Mouse (Mus musculus) gastrocnemius, adult 18-20 months (tissue): ENCODE measurements at regions not wholly inside any gene's neighbourhood (a gene's known extent, or its start where the extent isn't known, plus 50 kb on each side); places are given as distances from the start of the nearest gene placed in this dataset.

Source experiments
- DNase-seq: peaks from one replicate; pipeline ENCODE4 v3.0.0; 2021; ENCODE audit warnings: low spot score

DNA sequence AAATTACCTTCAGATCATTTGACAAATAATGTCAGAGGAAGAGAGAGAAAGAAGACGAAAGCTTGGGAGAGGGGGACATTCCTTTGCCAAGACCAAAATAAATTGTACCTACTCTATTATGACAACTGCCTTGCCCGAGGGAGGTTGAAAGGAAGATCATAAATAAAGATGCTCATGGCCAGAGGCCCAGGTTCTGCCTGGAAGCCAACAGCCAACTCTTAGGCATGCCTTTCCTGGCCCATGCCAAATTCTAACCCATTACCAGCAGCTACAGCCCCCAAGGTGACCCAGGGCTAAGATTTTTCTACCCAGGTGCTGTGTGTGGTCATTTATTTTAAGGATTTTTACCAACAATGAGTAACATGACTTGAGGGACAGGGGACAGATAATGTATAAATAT is 54.9 kb downstream of the Cbln1 start:
- DNase-seq = no peak

DNA sequence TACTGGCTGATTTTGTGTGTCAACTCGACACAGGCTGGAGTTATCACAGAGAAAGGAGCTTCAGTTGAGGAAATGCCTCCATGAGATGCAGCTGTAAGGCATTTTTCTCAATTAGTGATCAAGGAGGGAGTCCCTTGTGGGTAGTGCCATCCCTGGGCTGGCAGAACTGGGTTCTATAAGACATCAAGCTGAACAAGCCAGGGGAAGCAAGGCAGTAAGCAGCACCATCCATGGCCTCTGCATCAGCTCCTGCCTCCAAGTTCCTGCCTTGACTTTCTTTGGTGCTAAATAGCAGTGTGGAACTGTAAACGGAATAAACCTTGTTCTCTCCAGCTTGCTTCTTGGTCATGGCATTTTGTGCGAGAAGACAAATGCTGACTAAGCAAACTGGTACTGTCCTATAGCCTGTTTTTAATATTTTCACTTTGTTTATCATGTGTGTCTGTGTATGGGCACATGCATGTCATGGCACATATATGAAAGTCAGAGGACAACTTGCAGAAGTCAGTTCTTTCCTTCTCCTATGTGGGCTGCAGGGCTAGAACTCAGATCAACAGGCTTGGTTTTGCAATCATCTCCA is 57.3 kb downstream of the Cbln1 start:
- DNase-seq = no peak

DNA sequence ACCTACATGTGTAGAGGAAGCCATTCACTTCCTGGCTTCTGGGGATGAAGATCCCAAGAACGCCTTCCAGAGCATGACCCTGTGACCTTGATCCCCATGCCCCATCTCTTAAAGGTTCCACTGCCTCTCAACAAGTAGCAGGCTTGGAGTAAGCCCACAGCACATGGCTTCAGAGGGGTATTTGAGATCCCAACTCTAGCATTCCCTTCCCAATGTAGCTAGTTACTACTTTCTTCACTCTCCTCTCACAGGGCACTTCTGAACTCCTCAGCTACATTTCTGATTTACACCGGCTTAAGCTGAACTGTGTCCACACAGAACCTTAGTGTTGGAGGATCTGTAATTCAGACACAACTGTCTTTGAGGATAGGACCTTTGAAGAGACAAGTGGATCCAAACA is 83.4 kb downstream of the Cbln1 start:
- DNase-seq = no peak

DNA sequence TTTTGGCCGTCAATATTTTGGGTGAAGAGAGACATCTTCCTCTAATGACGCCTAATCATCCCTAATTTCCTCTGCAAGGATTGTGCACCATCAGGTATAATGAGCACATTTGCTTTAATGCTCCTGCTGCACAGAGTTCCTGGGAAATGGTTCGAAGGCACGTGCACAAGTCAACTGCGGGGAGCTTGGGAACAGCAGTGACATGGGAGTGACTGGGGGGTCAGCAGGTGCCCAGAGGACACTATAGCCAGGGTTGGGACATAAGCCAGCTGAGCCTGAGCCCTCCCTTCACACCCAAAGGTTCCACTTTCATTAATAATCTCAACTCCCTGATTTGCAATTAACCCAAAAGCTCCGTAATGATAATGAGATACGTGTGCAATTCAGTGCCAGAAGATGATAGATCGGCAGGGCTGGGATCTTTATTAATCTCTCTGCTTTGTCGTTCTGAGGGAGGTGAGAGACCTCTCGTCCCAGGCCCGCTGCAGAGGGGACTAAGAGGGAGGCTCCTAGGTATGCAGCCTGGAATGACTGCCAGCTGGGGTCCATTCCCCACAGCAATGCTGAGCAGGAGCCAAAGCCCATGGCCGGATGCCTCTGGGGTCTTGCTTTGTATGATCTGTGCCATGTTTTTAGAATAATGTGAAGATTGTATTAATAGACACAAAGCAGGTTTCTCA is 88.7 kb downstream of the Cbln1 start:
- DNase-seq = no peak

DNA sequence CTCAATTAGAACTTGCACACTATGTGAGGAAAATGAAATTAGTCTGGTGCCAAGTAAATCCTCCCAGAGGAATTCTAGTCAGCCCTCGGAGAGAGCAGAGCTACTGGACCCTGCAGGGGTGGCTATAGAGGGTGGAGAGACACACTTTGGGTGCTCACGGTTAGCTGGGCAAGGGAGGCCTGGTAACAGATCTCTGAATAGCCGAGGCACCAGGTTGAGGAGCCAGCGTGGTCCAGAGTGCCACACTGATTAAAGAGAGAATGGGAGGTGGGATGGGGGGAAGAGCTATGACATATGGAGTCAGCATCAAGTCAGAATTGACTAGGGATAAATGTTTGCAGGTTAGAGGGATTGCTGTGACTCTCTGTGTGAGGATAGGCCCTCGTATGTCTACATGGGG is 90.1 kb downstream of the Cbln1 start:
- DNase-seq = no peak

DNA sequence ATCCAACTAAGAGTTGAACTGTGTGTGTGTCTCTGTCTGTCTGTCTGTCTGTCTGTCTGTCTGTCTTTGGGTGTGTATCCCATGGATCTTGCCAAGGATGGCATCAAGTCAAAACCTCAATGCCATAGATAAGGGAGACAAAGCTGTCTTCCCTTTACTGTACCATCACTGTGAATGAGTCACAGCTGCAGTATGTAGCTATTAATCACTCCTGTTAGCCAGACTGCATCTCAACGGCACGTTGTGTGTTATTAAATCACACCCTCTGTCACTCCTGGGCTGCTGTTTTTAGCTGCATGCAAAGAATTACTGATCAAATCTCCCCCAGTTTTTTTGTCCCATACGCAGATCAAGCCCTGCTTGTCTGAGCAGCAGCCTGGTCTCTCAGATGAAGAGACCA is 91.6 kb downstream of the Cbln1 start:
- DNase-seq = no peak

DNA sequence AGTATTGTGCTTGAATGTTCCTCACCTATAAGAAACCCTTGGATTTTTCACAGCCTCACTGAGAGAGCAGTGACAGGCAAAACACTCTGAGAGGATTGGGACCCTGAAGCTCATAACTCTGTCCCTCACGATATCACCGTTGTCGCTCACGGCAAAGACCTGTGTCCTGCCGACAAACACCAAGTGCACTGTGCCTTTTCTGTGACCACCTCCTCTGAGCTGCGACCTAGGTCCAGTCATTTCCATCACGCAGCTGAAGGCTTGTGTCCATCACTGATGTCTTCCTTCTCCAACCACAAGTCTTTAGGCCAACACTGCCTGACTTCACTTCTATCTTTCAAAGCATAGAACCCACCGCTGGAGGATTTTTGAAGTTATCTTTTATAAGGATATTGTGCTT is 93.1 kb downstream of the Cbln1 start:
- DNase-seq = no peak

DNA sequence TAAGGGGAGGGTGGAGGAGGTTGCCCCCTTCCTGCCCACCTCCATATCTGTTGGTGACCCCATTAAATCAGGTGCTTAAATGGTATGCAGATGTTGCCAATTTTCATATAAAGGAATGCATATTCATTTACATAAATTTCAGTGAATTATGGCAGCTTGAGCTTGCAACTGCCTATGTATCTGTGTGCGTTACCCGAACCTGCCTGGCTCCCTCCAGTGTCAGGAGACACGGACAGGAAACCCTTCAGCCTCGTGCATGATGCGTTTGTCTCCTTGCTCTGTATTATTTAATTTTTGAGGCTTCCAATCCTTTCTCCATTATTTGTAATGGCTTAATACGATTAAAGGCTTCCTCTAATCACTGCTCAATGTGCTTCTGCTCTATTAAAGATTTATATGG is 98.4 kb downstream of the Cbln1 start:
- no peak for DNase-seq

DNA sequence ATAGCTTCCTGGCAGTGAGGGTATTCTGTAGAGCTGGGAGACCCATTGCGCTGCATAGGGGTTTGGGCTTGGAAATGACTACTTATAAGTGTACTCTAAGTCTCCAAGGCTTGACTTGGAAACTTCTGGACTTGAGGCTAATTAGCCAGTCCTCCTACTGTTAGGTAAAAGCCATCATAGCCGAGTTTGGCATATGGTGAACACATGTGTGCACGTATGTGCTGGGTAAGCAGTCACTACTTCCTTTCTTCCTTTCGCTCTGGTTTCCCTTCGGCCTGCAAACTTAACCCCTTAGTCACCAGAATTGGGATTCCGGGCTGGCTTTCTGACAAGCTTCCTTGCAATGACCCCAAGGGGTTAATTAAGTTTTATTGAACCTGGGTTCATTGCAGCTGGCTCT is 98.9 kb downstream of the Cbln1 start:
- DNase-seq = no peak

DNA sequence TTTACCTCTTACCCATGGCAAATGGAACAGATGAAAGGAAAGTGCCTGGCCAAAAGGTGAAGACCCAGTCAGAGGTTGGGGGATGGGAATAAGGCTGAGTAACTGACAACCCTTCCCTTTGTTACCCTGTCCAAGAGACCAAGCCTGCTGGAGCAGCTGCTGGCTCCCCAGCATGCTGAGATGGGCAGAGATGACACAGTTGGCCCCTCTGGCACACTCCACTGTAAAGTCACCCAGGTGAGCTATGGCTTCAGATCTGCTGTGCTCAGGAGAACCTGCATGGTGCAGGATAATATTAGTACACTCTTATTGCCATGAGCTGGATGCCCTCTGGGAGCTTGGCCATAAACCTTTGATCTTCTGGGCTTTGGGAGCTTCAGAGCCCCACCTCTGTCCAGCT is 100.3 kb downstream of the Cbln1 start:
- DNase-seq = no peak

DNA sequence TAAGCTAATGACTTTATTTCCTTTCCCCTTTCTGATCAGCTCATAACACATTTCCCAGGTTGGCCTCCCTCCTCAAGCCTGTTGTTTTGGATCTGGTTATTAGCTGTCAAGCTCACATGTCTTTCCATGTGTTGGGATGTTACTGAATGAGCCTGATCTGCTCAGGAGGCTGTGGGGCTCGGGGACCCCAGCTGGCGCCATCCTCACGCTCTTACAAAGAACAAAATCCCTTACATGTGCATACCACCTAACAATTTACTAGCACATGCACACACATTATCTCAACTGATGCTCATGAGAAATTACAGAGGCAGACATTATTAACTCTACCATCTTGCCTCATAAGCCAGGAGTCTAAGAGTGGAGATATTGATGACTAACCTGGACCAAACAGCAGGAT is 102.2 kb downstream of the Cbln1 start:
- DNase-seq = no peak

DNA sequence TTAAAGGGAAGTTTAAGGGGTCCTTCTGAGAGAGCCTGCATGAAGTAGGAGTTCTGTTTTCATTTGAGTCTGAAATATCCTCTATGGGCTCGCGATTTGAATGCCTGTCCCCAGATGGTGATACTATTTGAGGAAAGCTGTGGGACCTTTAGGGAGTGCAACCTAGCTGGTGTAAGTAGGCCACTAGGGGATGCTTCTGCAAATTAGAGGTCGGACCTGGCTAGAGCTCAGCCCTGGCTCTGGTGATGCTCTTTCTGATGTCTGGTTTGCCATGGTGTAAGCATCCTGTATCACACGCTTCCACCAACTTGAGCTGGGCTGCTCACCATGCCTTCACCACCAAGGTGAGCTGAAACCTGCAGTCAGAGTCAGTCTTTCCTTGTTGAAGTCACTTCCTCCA is 121.9 kb downstream of the Cbln1 start:
- DNase-seq = no peak

DNA sequence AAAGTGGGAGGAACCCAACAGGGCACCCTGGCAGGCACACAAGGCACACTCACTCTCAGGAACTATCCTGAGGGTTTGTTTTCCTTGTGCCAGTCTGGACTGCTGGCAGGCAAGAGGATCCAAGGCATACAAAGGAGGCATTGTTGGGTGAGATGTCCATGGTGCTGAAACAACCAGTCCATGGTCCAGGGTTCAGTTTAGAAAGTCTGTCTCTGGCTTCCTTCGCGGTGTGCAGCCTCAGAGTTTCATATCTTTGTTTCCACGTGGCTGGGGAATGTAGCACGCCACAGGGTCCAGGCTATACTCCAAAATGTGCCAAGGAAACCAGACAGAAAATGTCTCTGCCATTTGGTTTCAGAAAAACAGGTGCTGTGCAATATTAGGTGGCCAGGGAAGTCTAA is 122.6 kb downstream of the Cbln1 start:
- DNase-seq = no peak

DNA sequence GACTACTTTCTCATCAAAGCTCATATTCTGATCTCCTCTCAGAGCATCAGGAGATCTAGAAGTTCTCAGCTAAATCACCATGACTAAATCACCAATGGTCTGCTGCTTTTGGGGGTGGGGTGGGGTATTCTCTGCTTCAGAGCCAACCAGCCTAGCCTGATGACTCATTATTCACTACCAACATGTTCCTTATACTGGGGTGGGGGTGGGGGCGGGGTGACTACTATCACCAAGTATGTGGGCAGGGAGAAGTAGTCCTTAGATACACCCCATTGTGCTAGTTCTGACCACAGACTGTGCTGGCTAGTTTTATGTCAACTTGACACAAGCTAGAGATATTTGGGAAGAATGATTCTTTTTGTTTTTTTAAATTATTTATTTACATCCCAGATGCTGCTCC is 143.0 kb downstream of the Cbln1 start:
- DNase-seq = no peak

DNA sequence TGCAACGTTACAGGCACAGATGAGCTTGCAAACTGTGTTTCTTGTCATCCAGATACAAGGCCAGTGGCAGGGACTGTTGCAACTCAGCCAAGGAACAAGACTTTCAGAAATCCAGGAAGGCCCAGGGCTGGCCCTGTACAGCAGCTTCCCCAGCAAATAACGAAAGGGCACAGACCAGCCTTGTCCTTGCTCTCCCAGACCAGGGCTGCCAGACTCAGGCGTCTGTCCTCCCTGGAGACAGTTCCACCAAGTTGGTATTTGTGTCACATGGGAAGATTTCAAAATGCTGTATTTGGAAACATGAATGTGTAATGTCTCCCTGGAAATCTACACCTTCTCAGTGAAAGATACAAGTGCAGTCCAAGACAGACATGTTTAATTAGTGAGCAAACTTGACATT is 157.8 kb downstream of the Cbln1 start:
- peak; percentile 4 for DNase-seq

DNA sequence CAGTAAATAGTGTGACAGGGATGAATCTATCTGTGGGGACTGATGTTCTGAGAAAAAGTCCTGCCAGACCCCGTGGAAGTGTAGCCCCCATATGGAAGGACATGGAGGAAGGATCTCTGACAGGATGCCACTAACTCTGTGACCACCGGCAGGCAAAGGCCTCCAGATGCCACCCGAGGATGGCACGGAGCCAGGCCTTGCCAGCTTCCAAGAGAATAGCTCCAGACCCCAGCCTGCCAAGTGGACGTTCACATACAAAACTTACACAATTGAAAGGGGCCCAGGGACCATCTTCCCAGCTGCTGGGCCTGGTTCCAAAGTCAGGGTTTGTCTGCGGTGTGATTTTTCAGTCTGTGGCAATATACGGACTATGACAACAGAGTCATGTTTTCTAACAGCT is 161.1 kb downstream of the Cbln1 start:
- DNase-seq = no peak

DNA sequence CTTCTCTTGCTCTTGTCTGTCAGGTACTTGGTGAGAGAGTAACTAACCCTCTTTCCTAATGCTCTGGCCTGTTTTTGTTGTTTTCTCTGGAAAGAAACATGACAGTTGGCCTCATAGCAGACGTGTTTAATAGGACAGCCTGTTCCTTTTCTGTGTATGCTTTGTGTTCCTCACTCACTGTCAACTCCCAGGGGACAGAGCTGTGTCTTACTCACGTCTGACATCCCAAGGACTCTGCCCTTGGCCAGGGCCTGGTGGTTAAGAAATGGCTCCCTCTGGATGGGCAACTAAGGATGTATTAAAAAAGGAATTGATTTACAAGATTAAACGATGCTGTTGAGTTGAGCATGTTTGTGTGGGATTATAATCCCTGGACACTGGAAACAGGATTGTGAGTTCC is 164.1 kb downstream of the Cbln1 start:
- DNase-seq = no peak

DNA sequence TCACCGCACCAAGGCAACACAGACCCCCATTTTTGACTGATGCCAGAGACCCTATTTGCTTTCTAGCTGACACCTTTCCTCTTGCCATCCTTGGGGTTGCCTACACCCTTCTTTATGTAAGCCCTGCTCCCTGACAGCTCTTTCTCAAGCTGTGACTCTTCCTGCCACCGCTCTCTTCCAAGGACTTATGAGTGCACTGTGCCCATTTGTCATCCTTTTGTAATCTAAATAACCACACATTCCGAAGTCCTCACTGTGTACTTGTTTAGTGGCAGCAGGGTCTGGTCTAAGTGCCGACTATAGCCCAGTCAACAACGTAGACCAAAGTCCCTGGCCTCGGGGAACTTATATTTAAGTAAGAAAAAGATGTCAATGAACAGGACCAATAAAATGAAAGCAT is 167.4 kb downstream of the Cbln1 start:
- no peak for DNase-seq

DNA sequence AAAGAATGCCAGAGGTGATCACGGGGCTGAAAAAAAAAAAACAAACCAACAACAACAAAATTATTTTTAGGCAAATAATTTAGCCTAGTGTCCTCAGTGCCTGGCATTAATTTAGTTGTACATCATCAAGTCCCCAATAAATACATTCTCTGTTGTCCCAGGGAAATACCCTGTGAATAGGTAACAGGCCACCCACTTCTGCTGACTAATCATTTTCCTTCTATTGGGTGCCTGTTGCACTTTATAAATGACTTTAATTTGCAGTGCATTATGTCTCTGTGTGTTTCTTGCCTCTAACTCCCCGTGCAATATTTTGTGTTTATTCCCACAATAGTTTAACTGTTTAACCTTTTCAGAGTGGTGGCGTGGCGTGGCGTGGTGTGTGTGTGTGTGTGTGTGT is 168.9 kb downstream of the Cbln1 start:
- DNase-seq = no peak

DNA sequence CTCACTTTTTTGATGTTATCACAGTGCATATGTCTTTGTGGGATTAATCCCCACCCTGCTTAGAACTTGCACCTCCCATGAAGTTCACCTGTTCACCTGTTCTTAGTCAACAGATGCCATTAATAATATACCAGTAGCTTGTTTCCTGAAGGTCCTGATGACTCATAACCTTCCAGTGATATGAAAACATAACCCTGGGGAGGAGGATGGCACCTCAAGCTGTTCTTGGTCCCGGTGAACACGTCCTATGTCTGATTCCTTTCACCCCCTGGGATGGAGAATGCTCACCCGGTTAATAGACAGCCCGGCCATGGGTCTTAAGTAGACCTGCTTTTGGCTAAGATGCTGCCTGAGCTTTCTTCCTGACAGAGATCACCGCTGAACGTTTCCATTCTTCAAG is 174.6 kb downstream of the Cbln1 start:
- no peak for DNase-seq

DNA sequence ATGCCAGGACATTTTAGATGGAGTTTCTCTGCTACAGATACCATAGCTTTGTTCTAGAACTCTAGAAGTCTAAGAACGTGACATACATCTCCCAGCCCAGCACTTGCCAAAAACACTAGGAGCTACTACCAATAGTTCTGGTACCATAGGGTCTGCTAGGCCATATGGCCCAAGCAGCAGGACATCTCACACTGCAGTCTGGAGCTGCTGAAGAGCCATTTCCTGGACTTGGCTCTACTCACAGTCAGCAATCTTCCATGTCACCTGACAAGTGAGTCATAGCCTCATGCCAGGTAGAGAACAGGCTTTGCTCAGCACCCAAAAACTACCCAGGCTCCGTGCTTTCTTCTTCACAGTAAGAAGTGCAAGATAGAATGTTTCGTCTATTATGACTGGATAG is 175.1 kb downstream of the Cbln1 start:
- no peak for DNase-seq

DNA sequence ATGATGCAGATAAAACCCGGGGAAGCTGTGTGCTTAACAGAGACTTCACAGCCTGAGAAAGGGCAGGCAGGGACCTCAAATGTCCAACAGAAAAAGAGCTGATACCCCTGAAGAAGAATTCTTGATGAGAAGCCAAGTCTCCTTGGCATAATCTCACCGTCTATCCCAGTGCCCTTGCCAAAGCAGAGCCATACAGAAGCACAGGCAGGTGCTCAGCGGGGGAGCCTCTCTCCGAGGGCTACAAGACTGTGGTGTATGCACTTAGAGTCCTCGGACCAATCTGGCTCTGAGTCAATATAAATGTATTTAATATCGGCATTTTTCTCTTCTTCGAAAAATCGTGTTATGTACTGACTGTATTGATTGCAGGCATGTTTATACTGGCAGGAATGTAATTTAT is 186.3 kb downstream of the Cbln1 start:
- no peak for DNase-seq

DNA sequence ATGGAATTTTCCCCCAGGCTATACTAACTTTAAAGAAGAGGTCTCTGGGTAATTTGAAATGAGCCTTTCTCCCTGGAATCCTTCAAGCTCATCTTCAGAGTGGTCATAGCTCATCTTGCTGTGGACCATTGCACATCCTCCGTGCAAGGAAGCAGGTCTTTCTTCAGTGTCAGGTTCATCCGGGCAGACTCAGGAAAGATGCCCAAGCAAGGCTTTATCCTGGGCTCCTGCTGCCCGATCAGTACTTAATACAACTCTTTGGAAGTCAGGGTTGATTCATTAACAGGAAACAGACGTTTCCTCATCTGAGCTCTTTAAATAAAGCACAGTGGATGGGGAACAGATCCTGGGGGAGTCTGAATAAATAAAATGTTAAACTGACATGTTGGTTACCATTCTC is 188.1 kb downstream of the Cbln1 start:
- DNase-seq = no peak

DNA sequence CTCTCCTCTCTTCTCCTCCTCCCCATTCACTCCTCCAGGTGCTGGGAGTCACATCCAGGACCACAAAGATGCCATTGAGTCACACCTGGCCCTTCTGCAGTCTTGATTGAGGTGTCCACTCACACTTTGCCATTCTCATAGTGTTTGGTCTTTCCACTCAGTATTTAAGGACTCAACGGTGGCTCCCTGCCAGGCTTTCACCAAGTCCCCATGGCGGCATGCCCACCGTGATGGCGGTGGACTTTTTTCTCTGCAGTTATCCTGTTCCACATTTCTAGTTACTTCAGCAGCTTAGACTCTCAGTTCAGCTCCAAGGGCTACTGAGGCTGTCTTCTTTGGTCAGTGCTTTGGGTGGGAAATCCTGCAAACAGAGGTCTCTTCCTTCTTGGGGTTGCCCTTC is 189.9 kb downstream of the Cbln1 start:
- DNase-seq = no peak
